Mouse (Mus musculus): ENCODE results near the gene Foxk1. TPM values are rescaled to one million over a fixed set of nuclear protein-coding genes. Genes with fewer than 3 reads are reported as not detected.

Gene Foxk1
- polyA plus RNA-seq, 1 experiment from 2014 or later = 8.1 TPM

GRCm38 (mm10) chr5:142477866-142478615 is 76.7 kb downstream of the Foxk1 start:
- H3K36me3 ChIP-seq (replicated peaks) = no peaks in the 10 kb centered on the region
- H3K27ac ChIP-seq = no peak overlapping the region
- H3K9me3 ChIP-seq = no peaks in the 10 kb centered on the region
- no peak overlapping the region for H3K9ac ChIP-seq
- 0 out of 2 replicates have a peak, but pooled peaks have one; percentile 16 for ATAC-seq (replicated peaks)
- H3K4me3 ChIP-seq = no peak overlapping the region
- peaks cover 3% of the 10 kb centered on the region; the same call in 1 of the 2 replicates for H3K4me1 ChIP-seq
- H3K4me2 ChIP-seq = no peak overlapping the region
- H3K27me3 ChIP-seq (replicated peaks) = no peaks in the 10 kb centered on the region
- 91% methylated on average over 5 of the region's 5 CpGs for WGBS

DNA sequence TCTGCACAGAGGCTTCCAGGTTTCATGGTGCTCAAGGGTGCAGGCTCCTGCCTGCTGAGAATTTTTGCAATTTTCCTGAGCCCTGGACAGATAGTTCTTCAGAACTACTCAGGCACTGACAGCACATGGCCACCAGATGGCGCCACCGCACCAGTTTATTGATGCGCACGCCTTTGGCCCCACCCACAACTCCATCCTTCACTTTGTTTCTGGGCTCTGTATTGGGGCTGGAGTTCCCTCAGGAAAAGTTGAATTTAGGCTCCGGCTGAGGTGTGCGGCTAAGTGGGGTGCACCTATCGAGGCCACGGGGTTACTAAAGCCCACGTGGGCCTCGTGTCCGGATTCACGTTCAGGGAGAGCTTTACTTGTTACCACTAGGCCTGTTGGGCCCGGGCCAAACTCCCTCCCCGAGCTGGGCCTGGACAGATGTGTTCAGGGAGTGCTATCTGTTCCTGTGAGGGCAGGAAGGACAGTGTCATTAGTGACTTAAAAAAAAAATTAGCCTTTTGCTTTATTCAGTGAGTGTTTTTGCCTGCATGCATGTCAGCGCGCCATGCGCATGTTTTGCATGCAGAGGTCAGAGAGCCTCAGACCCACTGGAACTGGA is 77.6 kb downstream of the Foxk1 start:
- Histone ChIP-seq H3K9me3 (no peaks in the 10 kb centered on the region), H3K9ac (no peak overlapping the region), H3K4me1 (peaks cover 3% of the 10 kb centered on the region; the same call in 1 of the 2 replicates), H3K36me3 (replicated peaks) (no peaks in the 10 kb centered on the region), H3K27me3 (replicated peaks) (no peaks in the 10 kb centered on the region), H3K4me3 (no peak overlapping the region), H3K4me2 (peak overlapping the region; percentile 19; the same call in 1 of the 2 replicates), H3K27ac (no peak overlapping the region)
- peak; percentile 53 for ATAC-seq (replicated peaks)
- WGBS = 28% methylated on average over 17 of the region's 17 CpGs

DNA sequence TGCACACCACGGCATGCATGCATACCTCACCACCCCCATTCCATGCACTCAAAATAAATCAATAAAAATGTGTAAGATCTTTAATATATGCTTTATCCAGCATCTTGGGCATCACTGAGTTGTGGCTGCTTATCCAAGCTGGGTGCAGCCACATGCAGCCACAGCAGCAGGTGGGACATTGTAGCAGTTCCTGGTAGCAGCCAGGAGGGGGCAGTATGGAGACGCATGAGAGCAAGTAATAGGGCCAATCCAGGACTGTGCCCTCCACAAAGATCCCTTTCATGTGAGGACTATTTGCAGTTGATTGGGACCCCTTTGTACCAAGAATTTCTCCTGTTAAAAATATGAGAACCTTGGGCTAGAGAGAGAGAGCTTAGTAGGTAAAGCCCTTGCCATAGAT is 81.2 kb downstream of the Foxk1 start:
- no peak for ATAC-seq (replicated peaks)
- Histone ChIP-seq H3K36me3 (replicated peaks) (no peaks in the 10 kb centered on the region), H3K27me3 (replicated peaks) (no peaks in the 10 kb centered on the region), H3K4me2 (no peak overlapping the region), H3K9ac (no peak overlapping the region), H3K9me3 (no peaks in the 10 kb centered on the region), H3K4me3 (no peak overlapping the region), H3K27ac (no peak overlapping the region), H3K4me1 (peaks cover 3% of the 10 kb centered on the region; the same call in 1 of the 2 replicates)
- 71% methylated on average over 2 of the region's 2 CpGs for WGBS

GRCm38 (mm10) chr5:142483581-142483980 is 82.3 kb downstream of the Foxk1 start:
- Histone ChIP-seq H3K9me3 (no peaks in the 10 kb centered on the region), H3K27ac (no peak overlapping the region), H3K36me3 (replicated peaks) (no peaks in the 10 kb centered on the region), H3K4me2 (no peak overlapping the region), H3K4me3 (no peak overlapping the region), H3K9ac (no peak overlapping the region), H3K4me1 (peaks cover 3% of the 10 kb centered on the region; the same call in 1 of the 2 replicates), H3K27me3 (replicated peaks) (no peaks in the 10 kb centered on the region)
- 95% methylated on average over 5 of the region's 5 CpGs for WGBS
- no peak for ATAC-seq (replicated peaks)

DNA sequence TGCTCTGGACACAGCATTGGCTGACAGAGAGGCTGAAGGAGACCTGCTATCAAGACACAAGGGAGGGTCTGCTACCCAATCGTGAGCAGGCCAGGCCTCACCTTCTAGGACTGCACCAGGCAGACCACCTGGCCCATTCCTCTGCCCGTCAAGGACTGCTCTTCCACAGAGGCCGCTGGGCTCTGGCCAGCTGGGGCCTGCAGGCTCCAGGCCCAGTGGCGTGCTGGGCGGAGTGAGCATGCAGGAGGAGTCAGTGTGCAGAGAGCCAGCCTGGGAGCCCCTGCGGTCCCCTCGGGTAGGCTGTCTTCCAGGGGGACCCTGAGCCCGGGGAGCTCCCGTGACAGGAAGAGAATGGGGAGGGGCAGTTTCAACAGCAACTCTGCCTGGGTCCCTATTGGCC is 85.4 kb downstream of the Foxk1 start:
- Histone ChIP-seq H3K36me3 (replicated peaks) (no peaks in the 10 kb centered on the region), H3K9ac (no peak overlapping the region), H3K27ac (no peak overlapping the region), H3K4me1 (no peaks in the 10 kb centered on the region), H3K4me3 (no peak overlapping the region), H3K4me2 (no peak overlapping the region), H3K9me3 (no peaks in the 10 kb centered on the region), H3K27me3 (replicated peaks) (no peaks in the 10 kb centered on the region)
- 60% methylated on average over 9 of the region's 9 CpGs for WGBS
- ATAC-seq (replicated peaks) = no peak

GRCm38 (mm10) chr5:142489955-142490707 is 88.8 kb downstream of the Foxk1 start:
- H3K4me1 ChIP-seq = no peaks in the 10 kb centered on the region
- no peak overlapping the region for H3K9ac ChIP-seq
- ATAC-seq (replicated peaks) = no peak
- H3K4me3 ChIP-seq = no peak overlapping the region
- 79% methylated on average over 9 of the region's 9 CpGs for WGBS
- H3K27me3 ChIP-seq (replicated peaks) = no peaks in the 10 kb centered on the region
- no peaks in the 10 kb centered on the region for H3K9me3 ChIP-seq
- H3K36me3 ChIP-seq (replicated peaks) = no peaks in the 10 kb centered on the region
- no peak overlapping the region for H3K27ac ChIP-seq
- H3K4me2 ChIP-seq = no peak overlapping the region

DNA sequence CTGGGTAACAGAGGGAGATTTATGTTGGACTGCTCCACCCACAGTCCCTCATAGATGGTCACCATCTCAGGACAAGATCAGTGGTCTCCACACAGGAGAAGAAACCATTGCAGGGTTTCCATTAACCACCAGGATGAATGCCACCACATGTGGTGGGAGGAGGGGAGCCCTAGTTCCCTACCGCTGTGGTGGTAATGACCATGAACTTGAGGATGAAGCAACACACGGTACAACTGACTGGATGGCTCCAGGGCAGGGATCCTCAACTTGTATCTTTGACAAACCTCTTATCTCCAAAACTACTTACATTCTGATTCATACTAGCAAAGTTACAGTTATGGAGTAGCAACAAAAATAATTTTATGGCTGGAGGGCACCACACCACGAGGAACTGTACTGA is 92.0 kb downstream of the Foxk1 start:
- Histone ChIP-seq H3K4me2 (no peak overlapping the region), H3K27ac (no peak overlapping the region), H3K27me3 (replicated peaks) (no peaks in the 10 kb centered on the region), H3K9ac (no peak overlapping the region), H3K36me3 (replicated peaks) (no peaks in the 10 kb centered on the region), H3K4me3 (no peak overlapping the region), H3K4me1 (no peaks in the 10 kb centered on the region), H3K9me3 (no peaks in the 10 kb centered on the region)
- 87% methylated on average over 3 of the region's 3 CpGs for WGBS
- no peak for ATAC-seq (replicated peaks)

GRCm38 (mm10) chr5:142495321-142496096 is 94.2 kb downstream of the Foxk1 start:
- no peak overlapping the region for H3K4me3 ChIP-seq
- H3K9ac ChIP-seq = no peak overlapping the region
- no peak for ATAC-seq (replicated peaks)
- 56% methylated on average over 14 of the region's 14 CpGs for WGBS
- H3K4me1 ChIP-seq = no peaks in the 10 kb centered on the region
- H3K9me3 ChIP-seq = no peaks in the 10 kb centered on the region
- no peaks in the 10 kb centered on the region for H3K36me3 ChIP-seq (replicated peaks)
- no peak overlapping the region for H3K4me2 ChIP-seq
- H3K27ac ChIP-seq = no peak overlapping the region
- no peaks in the 10 kb centered on the region for H3K27me3 ChIP-seq (replicated peaks)

GRCm38 (mm10) chr5:142498964-142499363 is 97.7 kb downstream of the Foxk1 start:
- Histone ChIP-seq H3K9me3 (no peaks in the 10 kb centered on the region), H3K36me3 (replicated peaks) (no peaks in the 10 kb centered on the region), H3K4me2 (no peak overlapping the region), H3K4me1 (no peaks in the 10 kb centered on the region), H3K27me3 (replicated peaks) (no peaks in the 10 kb centered on the region), H3K4me3 (no peak overlapping the region), H3K9ac (no peak overlapping the region), H3K27ac (no peak overlapping the region)
- no peak for ATAC-seq (replicated peaks)
- WGBS = 31% methylated on average over 3 of the region's 3 CpGs

DNA sequence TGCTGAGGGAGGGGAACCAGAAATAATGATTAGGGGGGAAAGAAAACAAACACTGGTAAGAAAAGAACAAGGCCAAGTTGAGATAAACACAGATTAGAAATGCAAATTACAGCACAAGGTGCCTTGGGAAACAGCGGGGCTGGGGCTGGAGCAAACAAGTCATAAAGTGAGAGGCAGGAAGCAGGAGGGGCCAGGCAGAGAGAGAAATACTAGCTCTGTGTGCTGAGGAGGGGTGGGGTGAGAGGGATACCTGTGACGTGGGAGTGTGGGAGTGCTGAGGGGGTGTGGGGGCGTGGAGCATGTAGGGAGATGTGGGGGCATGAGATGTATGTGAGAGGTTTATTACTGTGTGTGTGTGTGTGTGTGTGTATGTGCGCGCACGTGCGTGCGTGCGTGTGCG is 99.6 kb downstream of the Foxk1 start:
- Histone ChIP-seq H3K9me3 (no peaks in the 10 kb centered on the region), H3K4me1 (no peaks in the 10 kb centered on the region), H3K36me3 (replicated peaks) (no peaks in the 10 kb centered on the region), H3K27me3 (replicated peaks) (no peaks in the 10 kb centered on the region), H3K4me3 (no peak overlapping the region), H3K27ac (no peak overlapping the region), H3K4me2 (no peak overlapping the region), H3K9ac (no peak overlapping the region)
- 77% methylated on average over 10 of the region's 10 CpGs for WGBS
- no peak for ATAC-seq (replicated peaks)

GRCm38 (mm10) chr5:142502414-142502813 is 101.1 kb downstream of the Foxk1 start:
- 3% methylated on average over 3 of the region's 3 CpGs for WGBS
- no peaks in the 10 kb centered on the region for H3K4me1 ChIP-seq
- no peak overlapping the region for H3K4me3 ChIP-seq
- H3K27ac ChIP-seq = no peak overlapping the region
- no peak overlapping the region for H3K4me2 ChIP-seq
- H3K9me3 ChIP-seq = no peaks in the 10 kb centered on the region
- no peak overlapping the region for H3K9ac ChIP-seq
- peak; percentile 88 for ATAC-seq (replicated peaks)
- no peaks in the 10 kb centered on the region for H3K27me3 ChIP-seq (replicated peaks)
- H3K36me3 ChIP-seq (replicated peaks) = no peaks in the 10 kb centered on the region

GRCm38 (mm10) chr5:142504175-142504574 is 102.9 kb downstream of the Foxk1 start:
- 84% methylated on average over 3 of the region's 3 CpGs for WGBS
- H3K27ac ChIP-seq = no peak overlapping the region
- H3K36me3 ChIP-seq (replicated peaks) = no peaks in the 10 kb centered on the region
- peaks cover 12% of the 10 kb centered on the region for H3K4me1 ChIP-seq
- H3K9me3 ChIP-seq = no peaks in the 10 kb centered on the region
- no peak overlapping the region for H3K9ac ChIP-seq
- ATAC-seq (replicated peaks) = no peak
- no peak overlapping the region for H3K4me2 ChIP-seq
- no peaks in the 10 kb centered on the region for H3K27me3 ChIP-seq (replicated peaks)
- no peak overlapping the region for H3K4me3 ChIP-seq
